Mouse (Mus musculus) liver, adult 2 months (tissue): Measurements from ENCODE around the gene Pknox1. TPM values are rescaled to one million over a fixed set of nuclear protein-coding genes. Genes with fewer than 3 reads are reported as not detected.

Experiments used
- DNase-seq: peaks from one replicate; pipeline ENCODE4 v3.0.0-alpha.2; 2011; ENCODE audit warnings: low read depth, low spot score; ENCODE audit errors: extremely low read depth
- H3K27ac ChIP-seq: fragments of 200-500 bp; replicated peaks from 2 replicates; pipeline ENCODE4 v1.5.1; 2012; ENCODE audit warnings: low read depth, mild to moderate bottlenecking, control low read depth, inconsistent platforms, low read length; ENCODE audit not compliant: insufficient read depth
- H3K27me3 ChIP-seq: fragments of 200-500 bp; 2 replicates; pipeline ENCODE4 v1.6.1; 2012; ENCODE audit warnings: mild to moderate bottlenecking, moderate library complexity, low read length, inconsistent platforms; ENCODE audit not compliant: control insufficient read depth, insufficient read depth
- H3K36me3 ChIP-seq: fragments of 200-500 bp; 2 replicates; pipeline ENCODE4 v1.6.1; 2012; ENCODE audit warnings: low read length, inconsistent platforms; ENCODE audit not compliant: control insufficient read depth, insufficient read depth
- H3K4me1 ChIP-seq: fragments of 200-500 bp; 2 replicates; pipeline ENCODE4 v1.6.1; 2011; ENCODE audit warnings: low read length; ENCODE audit not compliant: control insufficient read depth, insufficient read depth
- H3K4me3 ChIP-seq: fragments of 200-500 bp; 2 replicates; pipeline ENCODE4 v1.5.1; 2011; ENCODE audit warnings: low read depth, mild to moderate bottlenecking, control low read depth, low read length, moderate library complexity; ENCODE audit not compliant: insufficient read depth
- H3K79me2 ChIP-seq: fragments of 200-500 bp; 2 replicates; pipeline ENCODE4 v1.6.1; 2012; ENCODE audit warnings: inconsistent platforms, mild to moderate bottlenecking, low read length, moderate library complexity; ENCODE audit not compliant: control insufficient read depth, insufficient read depth
- H3K9ac ChIP-seq: fragments of 200-500 bp; 2 replicates; pipeline ENCODE4 v1.6.1; 2012; ENCODE audit warnings: low read depth, mild to moderate bottlenecking, control low read depth, inconsistent platforms, low read length
- CTCF ChIP-seq: fragments of 200-500 bp; IDR thresholded peaks from 2 replicates; pipeline ENCODE4 v1.5.1; 2011; ENCODE audit warnings: low read depth, low read length, control low read depth
- POLR2A ChIP-seq: fragments of 200-500 bp; IDR thresholded peaks from 2 replicates; pipeline ENCODE4 v1.6.1; 2011; ENCODE audit warnings: low read length, control low read depth; ENCODE audit not compliant: insufficient read depth; ENCODE audit errors: extremely low read depth
- WGBS: fragments of 180-500 bp; shearing (Covaris S2); methylation state at CpG from one replicate; pipeline ENCODE4 v1.1.7; 2018; 5-methylcytosine and 5-hydroxymethylcytosine counted together
- polyA plus RNA-seq: library from polyadenylated mRNA; depleted of rRNA; stranded (reverse); fragments of >200 nt; gene quantifications from 2 replicates; pipeline ENCODE4 v1.2.3, GENCODE M21; 2012
- total RNA-seq: library from RNA; depleted of rRNA; stranded (reverse); fragments of >200 nt; gene quantifications from 2 replicates; pipeline ENCODE4 v1.2.3, GENCODE M21; 2014

Gene Pknox1
- total and polyA plus RNA-seq, 2 experiments: 10.3 to 10.7 TPM

DNA sequence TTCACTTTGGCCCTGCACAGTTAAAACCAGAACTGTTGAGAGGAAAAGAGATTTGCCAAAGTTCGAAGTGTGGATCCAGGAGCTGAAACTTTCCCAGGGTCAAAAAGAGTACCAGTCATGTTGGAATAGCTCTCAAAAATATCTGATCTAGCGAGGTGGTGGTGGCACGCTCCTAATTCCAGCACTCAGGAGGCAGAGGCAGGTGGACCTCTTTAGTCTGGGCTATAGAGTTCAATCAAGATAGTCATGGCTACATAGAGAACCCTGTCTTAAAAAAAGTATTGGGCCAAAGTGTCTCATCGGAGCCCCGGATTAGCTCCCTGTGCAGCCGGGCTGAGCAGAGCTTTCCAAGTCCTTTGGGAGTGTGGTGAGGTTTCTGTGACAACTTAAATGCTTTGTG, 1.7 kb downstream of the Pknox1 start:
- H3K4me3 ChIP-seq: no peak overlapping the region
- TF ChIP-seq POLR2A (no peak), CTCF (no peak)
- H3K27ac ChIP-seq: no peak overlapping the region

DNA sequence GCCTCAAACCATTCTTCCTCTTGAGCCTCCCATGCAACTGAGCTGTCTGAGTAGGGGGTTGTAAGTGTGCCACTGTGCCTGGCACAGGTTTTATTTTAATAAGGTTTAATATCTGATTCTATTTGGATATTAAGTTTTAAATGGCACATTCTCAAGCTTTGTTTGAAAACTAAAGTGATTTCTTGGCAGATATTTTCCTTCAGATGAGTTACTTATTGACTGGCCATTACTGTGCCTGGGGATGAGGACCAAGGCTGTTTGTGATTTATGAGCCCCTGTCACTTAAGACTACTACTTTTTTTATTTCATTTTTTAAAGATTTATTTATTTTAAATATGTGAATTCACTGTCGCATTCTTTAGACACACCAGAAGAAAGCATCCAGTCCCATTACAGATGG, 5.2 kb downstream of the Pknox1 start:
- Histone ChIP-seq H3K79me2 (peaks cover 29% of the 10 kb centered on the region), H3K27me3 (no peaks in the 10 kb centered on the region), H3K36me3 (no peaks in the 10 kb centered on the region), H3K27ac (no peak overlapping the region), H3K4me1 (peaks cover 13% of the 10 kb centered on the region), H3K9ac (no peak overlapping the region), H3K4me3 (no peak overlapping the region)
- TF ChIP-seq CTCF (no peak), POLR2A (no peak)
- DNase-seq: no peak
- 97% methylated on average over 1 of the region's 1 CpGs for WGBS

More for the DNA sequence above, 1.7 kb downstream of the Pknox1 start:
- Histone ChIP-seq H3K79me2 (peaks cover 29% of the 10 kb centered on the region), H3K36me3 (no peaks in the 10 kb centered on the region), H3K4me1 (peaks cover 15% of the 10 kb centered on the region), H3K27me3 (no peaks in the 10 kb centered on the region), H3K9ac (no peak overlapping the region)
- DNase-seq: no peak
- 51% methylated on average over 6 of the region's 6 CpGs for WGBS

DNA sequence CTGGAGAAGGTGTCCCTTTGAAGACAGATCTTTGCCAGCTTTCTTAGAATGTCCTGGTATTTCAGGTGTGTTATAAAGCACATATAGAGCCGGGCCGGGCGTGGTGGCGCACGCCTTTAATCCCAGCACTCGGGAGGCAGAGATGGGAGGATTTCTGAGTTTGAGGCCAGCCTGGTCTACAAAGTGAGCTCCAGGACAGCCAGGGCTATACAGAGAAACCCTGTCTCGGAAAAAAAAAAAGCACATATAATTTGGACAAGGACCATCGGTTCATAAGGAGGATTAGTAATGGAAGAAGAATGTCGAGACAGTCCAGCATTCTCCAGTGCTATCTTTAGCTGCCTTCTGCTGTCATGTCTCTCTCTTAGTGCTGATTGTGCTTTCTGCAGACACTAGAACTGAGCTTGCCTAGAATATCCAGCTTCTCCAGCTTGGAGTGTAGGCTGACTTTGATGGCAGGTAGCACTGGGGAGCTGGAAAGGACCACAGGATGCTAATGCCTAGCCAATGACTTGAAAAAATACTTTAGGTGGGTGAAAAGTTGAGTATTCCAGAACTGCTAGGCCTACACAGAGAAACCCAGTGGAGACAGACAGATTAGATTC, 5.9 kb downstream of the Pknox1 start:
- 90% methylated on average over 9 of the region's 9 CpGs for WGBS
- H3K79me2 ChIP-seq: peaks cover 25% of the 10 kb centered on the region
- H3K4me3 ChIP-seq: no peak overlapping the region
- peaks cover 13% of the 10 kb centered on the region for H3K4me1 ChIP-seq
- H3K9ac ChIP-seq: no peak overlapping the region
- no peak overlapping the region for H3K27ac ChIP-seq
- TF ChIP-seq CTCF (no peak), POLR2A (no peak)
- DNase-seq: peak; percentile 48
- no peaks in the 10 kb centered on the region for H3K27me3 ChIP-seq
- H3K36me3 ChIP-seq: no peaks in the 10 kb centered on the region

GRCm38 (mm10) chr17:31571689-31572088, 7.2 kb downstream of the Pknox1 start:
- Histone ChIP-seq H3K36me3 (no peaks in the 10 kb centered on the region), H3K27me3 (no peaks in the 10 kb centered on the region), H3K4me1 (peaks cover 6% of the 10 kb centered on the region), H3K79me2 (peaks cover 13% of the 10 kb centered on the region; the same call in 1 of the 2 replicates), H3K4me3 (no peak overlapping the region), H3K9ac (no peak overlapping the region), H3K27ac (no peak overlapping the region)
- no peak for TF ChIP-seq CTCF
- WGBS: 84% methylated on average over 5 of the region's 5 CpGs
- no peak for DNase-seq

DNA sequence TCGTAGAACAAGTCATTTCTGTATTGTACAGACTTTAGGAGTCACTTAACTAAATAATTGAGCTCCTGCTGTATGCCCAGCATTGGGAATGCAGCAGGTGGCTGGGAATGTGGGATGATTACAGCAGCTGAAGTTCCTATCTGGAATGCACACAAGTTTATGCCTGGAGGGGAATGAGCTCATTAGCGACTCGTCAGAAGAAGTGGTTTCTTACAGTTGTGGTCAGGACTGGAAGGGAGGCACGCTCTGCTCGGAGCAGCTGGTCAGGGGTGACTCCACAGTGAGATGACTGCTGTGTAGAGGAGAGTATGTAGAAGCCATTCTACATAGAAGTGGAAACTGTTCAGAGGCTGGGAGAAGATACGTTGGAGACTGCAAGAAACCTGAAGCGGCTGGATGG, 10.1 kb downstream of the Pknox1 start:
- 93% methylated on average over 7 of the region's 7 CpGs for WGBS
- H3K27ac ChIP-seq: no peak overlapping the region
- no peaks in the 10 kb centered on the region for H3K4me1 ChIP-seq
- no peak for DNase-seq
- no peaks in the 10 kb centered on the region for H3K36me3 ChIP-seq
- H3K4me3 ChIP-seq: no peak overlapping the region
- H3K9ac ChIP-seq: no peak overlapping the region
- H3K79me2 ChIP-seq: peaks cover 4% of the 10 kb centered on the region; the same call in 1 of the 2 replicates
- TF ChIP-seq POLR2A (no peak), CTCF (no peak)
- H3K27me3 ChIP-seq: no peaks in the 10 kb centered on the region

GRCm38 (mm10) chr17:31576394-31577175, 12.1 kb downstream of the Pknox1 start:
- Histone ChIP-seq H3K4me3 (no peak overlapping the region), H3K9ac (no peak overlapping the region), H3K27ac (no peak overlapping the region), H3K4me1 (no peaks in the 10 kb centered on the region), H3K36me3 (no peaks in the 10 kb centered on the region), H3K79me2 (peaks cover 4% of the 10 kb centered on the region; the same call in 1 of the 2 replicates), H3K27me3 (no peaks in the 10 kb centered on the region)
- WGBS: 85% methylated on average over 10 of the region's 10 CpGs
- no peak for DNase-seq
- no peak for TF ChIP-seq POLR2A
- TF ChIP-seq CTCF: no peak
